Mouse (Mus musculus) forebrain, embryonic 12.5 days (tissue): ENCODE measurements around the gene Arhgap6. TPM values are rescaled to one million over a fixed set of nuclear protein-coding genes. Genes with fewer than 3 reads are reported as not detected.
A peak's percentile ranks its signal among the peaks of the same experiment; 100 is the strongest.
"Not testable (repeated sequence)": the region's sequence is repeated elsewhere in the genome, so short reads cannot be mapped to it uniquely, and the experiment has no call there.

Source experiments
- ATAC-seq: fragments of 200-750 bp; cut with Nextera tagmentation; 2 replicates; pipeline ENCODE4 v1.8.0; 2017; ENCODE audit warnings: moderate TSS enrichment; ENCODE audit not compliant: low FRiP score
- H3K27ac ChIP-seq: fragments of 300-500 bp; sonication (generic); 2 replicates; pipeline ENCODE4 v1.5.1; 2016; ENCODE audit warnings: mild to moderate bottlenecking
- H3K27me3 ChIP-seq: fragments of 300-500 bp; sonication (generic); 2 replicates; pipeline ENCODE4 v1.6.1; 2016; ENCODE audit warnings: mild to moderate bottlenecking
- H3K36me3 ChIP-seq: fragments of 300-500 bp; sonication (generic); replicated peaks from 2 replicates; pipeline ENCODE4 v1.6.1; 2016; ENCODE audit warnings: mild to moderate bottlenecking
- H3K4me1 ChIP-seq: fragments of 300-500 bp; sonication (generic); 2 replicates; pipeline ENCODE4 v1.6.1; 2016
- H3K4me2 ChIP-seq: fragments of 300-500 bp; sonication (generic); 2 replicates; pipeline ENCODE4 v1.6.1; 2016; ENCODE audit warnings: mild to moderate bottlenecking, moderate library complexity
- H3K4me3 ChIP-seq: fragments of 300-500 bp; sonication (generic); replicated peaks from 2 replicates; pipeline ENCODE4 v1.5.1; 2016; ENCODE audit warnings: mild to moderate bottlenecking
- H3K9ac ChIP-seq: fragments of 300-500 bp; sonication (generic); 2 replicates; pipeline ENCODE4 v1.6.1; 2016; ENCODE audit warnings: mild to moderate bottlenecking
- H3K9me3 ChIP-seq: fragments of 300-500 bp; sonication (generic); 2 replicates; pipeline ENCODE4 v1.6.1; 2016
- WGBS: fragments of 180-500 bp; shearing (Covaris S2); methylation state at CpG from one replicate; pipeline ENCODE4 v1.1.7; 2016; 5-methylcytosine and 5-hydroxymethylcytosine counted together
- polyA plus RNA-seq: library from polyadenylated mRNA; unstranded; fragments of >200 nt; fragmentation: Nextera tagmentation; extraction: Ambion mirVana; gene quantifications from 2 replicates; pipeline ENCODE4 v1.2.1, GENCODE M21; 2016

Arhgap6 gene
- polyA plus RNA-seq, 1 experiment from 2014 or later: 0.73 TPM

DNA sequence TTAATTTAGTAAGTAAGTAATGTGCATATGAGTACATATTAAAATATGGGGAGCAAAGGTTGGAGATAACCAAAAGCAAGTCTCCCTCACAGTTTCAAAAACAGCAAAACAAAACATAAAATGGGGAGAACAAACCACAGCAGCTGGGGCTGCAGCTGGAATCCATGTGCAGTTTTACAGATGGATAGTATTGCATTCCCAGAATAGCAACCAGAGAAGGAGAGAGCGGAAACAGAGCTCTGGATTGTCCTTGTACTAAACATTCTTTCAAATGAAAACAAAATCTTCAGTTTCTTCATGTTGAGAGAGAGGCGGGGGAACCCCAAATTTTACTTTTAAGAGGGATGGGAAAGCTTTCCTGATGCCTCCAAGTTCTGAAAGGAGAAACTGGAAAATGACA lies 467.3 kb downstream of the Arhgap6 start:
- ATAC-seq: no peak
- Histone ChIP-seq H3K9me3 (no peaks in the 10 kb centered on the region), H3K27ac (no peak overlapping the region), H3K27me3 (peaks cover 10% of the 10 kb centered on the region; the same call in 1 of the 2 replicates), H3K36me3 (no peaks in the 10 kb centered on the region), H3K9ac (no peak overlapping the region), H3K4me1 (no peaks in the 10 kb centered on the region), H3K4me3 (no peak overlapping the region), H3K4me2 (no peak overlapping the region)
- WGBS: 80% methylated on average over 2 of the region's 2 CpGs

DNA sequence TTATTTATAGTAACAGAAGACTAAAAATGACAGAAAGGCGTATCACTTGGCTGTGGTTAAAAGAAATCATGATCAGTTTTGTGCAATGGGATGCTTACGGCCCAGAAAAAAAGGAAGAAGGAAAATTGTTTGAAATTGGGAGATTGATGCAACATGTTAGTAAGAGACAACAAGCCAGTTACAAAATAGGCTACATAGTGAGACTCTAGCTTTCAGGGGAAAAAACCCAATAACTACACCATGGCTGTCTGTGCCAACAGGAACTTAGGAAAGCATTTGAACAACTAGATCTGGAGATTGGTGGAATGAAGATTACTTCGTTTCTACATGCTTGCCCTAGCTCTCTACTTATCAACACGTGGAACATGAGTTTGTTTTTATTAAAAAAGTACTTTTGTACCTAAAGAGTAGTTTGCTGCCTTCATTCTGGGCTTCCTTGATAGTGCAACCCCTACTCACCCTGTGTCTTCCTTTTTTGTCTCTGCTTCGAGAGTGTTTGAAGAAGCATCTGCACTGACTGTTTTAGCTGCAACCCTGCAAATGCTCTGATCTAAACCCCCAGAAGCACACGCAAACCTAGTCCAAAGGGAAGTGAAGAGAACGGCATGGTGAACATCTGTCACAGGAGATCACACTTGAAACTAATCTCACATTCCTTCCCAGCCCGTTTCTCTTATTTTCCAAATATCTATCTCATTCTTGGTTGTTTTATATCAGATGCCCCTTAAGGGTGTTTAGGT lies 468.7 kb downstream of the Arhgap6 start:
- Histone ChIP-seq H3K9me3 (no peaks in the 10 kb centered on the region), H3K36me3 (no peaks in the 10 kb centered on the region), H3K27ac (no peak overlapping the region), H3K9ac (no peak overlapping the region), H3K4me1 (no peaks in the 10 kb centered on the region), H3K4me3 (no peak overlapping the region), H3K4me2 (no peak overlapping the region), H3K27me3 (peaks cover 6% of the 10 kb centered on the region; the same call in 1 of the 2 replicates)
- no peak for ATAC-seq
- WGBS: 75% methylated on average over 8 of the region's 8 CpGs

DNA sequence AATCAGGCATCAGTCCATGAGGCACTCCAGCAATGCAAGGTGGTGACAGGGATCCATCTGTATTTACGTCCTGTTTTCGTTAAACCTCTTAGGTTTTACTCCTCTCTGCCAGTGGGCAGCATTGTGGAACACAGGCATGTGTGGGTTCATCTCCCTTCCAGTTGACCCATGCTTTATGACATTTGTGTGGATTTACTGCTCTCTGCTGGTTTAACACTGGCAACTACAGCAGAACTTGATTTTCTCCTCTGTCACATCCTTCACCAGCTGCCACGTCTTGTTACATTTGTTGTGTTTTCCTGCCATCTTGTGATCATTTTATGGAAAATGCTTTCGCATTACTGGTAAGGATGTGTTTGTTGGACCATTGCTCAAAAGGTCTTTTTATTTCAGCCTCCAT lies 504.7 kb downstream of the Arhgap6 start:
- Histone ChIP-seq H3K4me3 (no peak overlapping the region), H3K36me3 (no peaks in the 10 kb centered on the region), H3K9me3 (no peaks in the 10 kb centered on the region), H3K4me1 (no peaks in the 10 kb centered on the region), H3K27ac (no peak overlapping the region), H3K27me3 (peaks cover 14% of the 10 kb centered on the region; the same call in 1 of the 2 replicates), H3K4me2 (no peak overlapping the region), H3K9ac (no peak overlapping the region)
- 84% methylated on average over 4 of the region's 4 CpGs for WGBS
- no peak for ATAC-seq

DNA sequence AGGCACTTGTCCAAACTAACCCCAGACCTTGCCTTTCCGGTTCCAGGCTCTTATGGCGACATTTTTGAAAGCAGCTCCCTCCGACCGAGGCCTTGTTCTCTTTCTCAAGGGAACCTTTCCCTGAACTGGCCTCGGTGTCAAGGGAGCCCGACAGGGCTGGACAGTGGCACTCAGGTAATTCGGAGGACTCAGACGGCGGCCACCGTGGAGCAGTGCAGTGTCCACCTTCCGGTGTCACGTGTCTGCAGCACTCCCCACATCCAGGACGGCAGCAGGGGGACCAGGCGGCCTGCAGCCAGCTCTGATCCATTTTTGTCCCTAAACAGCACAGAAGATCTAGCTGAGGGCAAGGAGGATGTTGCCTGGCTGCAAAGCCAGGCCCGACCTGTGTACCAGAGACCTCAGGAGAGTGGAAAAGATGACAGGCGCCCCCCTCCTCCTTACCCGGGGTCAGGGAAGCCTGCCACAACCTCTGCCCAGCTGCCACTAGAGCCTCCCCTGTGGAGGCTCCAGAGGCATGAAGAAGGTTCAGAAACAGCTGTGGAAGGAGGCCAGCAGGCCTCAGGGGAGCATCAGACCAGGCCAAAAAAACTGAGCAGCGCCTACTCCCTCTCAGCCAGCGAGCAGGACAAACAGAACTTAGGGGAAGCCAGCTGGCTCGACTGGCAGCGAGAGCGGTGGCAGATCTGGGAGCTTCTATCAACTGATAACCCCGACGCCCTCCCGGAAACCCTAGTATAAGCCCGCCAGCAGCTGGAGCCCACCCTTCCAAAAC lies 507.6 kb downstream of the Arhgap6 start:
- Histone ChIP-seq H3K9ac (no peak overlapping the region), H3K27me3 (peaks cover 14% of the 10 kb centered on the region; the same call in 1 of the 2 replicates), H3K4me2 (no peak overlapping the region), H3K36me3 (no peaks in the 10 kb centered on the region), H3K9me3 (no peaks in the 10 kb centered on the region), H3K4me3 (no peak overlapping the region), H3K27ac (no peak overlapping the region), H3K4me1 (no peaks in the 10 kb centered on the region)
- 75% methylated on average over 26 of the region's 26 CpGs for WGBS
- no peak for ATAC-seq

DNA sequence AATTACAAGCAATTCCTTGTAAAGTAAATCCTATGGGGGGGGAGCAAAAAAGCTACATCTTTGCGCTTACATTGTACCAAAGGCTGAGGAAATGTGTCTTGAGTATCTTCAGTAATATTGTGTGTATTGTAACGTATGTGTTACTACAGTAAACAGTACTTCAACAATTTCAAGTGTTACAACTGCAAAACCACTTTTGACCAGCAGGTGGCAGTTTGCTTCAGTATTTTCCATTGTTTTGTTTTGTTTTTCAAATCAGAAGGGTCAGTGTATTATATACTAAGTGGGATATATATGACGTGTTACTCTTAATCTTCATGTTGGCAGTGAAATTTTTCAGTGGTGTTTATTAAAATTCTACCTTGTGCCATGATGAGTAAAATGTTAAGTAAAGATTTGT lies 509.0 kb downstream of the Arhgap6 start:
- H3K9me3 ChIP-seq: no peaks in the 10 kb centered on the region
- no peaks in the 10 kb centered on the region for H3K36me3 ChIP-seq
- H3K4me2 ChIP-seq: no peak overlapping the region
- H3K9ac ChIP-seq: no peak overlapping the region
- no peaks in the 10 kb centered on the region for H3K4me1 ChIP-seq
- ATAC-seq: no peak
- WGBS: 45% methylated on average over 3 of the region's 3 CpGs
- H3K27ac ChIP-seq: no peak overlapping the region
- no peak overlapping the region for H3K4me3 ChIP-seq
- peaks cover 14% of the 10 kb centered on the region; the same call in 1 of the 2 replicates for H3K27me3 ChIP-seq

- no peaks in the 10 kb centered on the region for H3K9me3 ChIP-seq
- no peaks in the 10 kb centered on the region; the same call in 1 of the 2 replicates for H3K36me3 ChIP-seq
- no peaks in the 10 kb centered on the region for H3K4me1 ChIP-seq
- no peak for ATAC-seq
- H3K27me3 ChIP-seq: no peaks in the 10 kb centered on the region
- WGBS: 91% methylated on average over 3 of the region's 3 CpGs
- no peak overlapping the region for H3K27ac ChIP-seq
- H3K4me2 ChIP-seq: no peak overlapping the region
- no peak overlapping the region for H3K9ac ChIP-seq
- no peak overlapping the region for H3K4me3 ChIP-seq
Observed at GRCm38 (mm10) chrX:169308559-169308958, 513.7 kb downstream of the Arhgap6 start.

DNA sequence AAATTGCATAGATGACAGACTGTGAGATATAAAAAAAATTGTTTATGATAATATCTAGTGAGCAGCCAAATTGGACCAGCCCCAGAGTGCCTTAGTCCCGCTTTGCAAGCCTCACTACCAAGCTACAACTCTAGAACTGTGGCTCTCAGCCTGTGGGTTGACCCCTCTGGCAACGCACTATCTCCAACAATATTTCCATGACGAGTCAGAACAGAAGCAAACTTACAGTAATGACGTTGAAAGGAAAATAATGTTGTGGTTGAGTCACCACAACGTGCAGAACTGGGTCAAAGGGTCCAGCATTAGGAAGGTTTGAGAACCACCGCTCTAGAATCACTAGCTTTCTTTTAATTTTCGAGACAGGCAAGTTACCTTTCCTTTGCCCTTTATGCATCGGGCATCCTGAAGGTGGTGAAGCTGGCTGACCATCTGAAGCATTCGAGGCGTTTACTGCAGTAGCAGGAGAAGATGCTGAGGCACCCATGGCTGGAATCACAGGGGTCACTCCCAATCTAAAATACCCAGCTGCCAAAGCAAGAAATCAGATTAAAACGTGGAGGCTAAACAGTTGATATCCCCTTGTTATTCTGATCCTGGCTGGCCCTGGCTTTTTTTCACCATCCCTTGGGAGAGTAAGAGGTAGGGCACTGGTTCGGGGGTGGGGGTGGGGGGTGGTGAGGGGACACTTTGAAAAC lies 524.3 kb downstream of the Arhgap6 start:
- no peaks in the 10 kb centered on the region for H3K27me3 ChIP-seq
- 61% methylated on average over 12 of the region's 12 CpGs for WGBS
- H3K9ac ChIP-seq: peak overlapping the region; percentile 62; the same call in 1 of the 2 replicates
- peaks cover 6% of the 10 kb centered on the region; the same call in 1 of the 2 replicates for H3K4me1 ChIP-seq
- H3K4me3 ChIP-seq: peak overlapping the region; percentile 58
- no peaks in the 10 kb centered on the region for H3K9me3 ChIP-seq
- no peak for ATAC-seq
- H3K4me2 ChIP-seq: peak overlapping the region; percentile 51
- no peaks in the 10 kb centered on the region for H3K36me3 ChIP-seq
- H3K27ac ChIP-seq: no peak overlapping the region

DNA sequence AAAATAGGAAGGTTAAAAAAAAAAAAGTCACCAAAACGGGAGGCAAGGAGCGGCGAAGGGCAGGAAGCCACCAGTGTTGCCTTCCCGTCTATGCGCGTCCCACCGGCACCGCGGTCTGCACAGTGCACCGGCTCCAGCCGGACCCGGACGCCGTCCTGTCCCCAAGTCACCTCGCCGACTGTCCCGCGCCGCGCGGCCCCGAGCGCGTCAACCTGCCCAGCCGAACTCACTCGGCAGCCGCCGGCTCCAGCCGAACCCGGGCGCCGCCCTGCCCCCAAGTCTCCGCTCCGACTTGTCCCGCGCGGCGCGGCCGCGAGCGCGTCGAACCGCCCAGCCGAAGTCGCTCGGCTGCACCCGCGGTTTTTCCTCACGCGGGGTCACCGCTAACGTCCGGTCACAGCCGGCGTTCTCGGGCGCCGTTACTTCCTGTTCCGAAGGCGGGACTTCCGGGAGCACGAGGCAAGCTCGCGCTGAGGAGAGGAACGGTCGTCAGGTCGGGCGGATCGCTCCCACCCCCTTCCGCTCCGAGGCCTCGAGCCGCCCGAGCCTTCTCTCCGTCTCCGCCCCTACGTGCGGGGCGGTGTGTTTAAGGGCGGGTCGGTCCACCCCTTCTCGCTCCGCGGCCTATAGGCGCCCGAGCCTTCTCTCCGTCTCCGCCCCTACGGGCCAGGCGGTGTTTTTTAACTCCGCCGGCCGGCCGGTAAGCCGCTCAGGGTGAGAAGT lies 525.2 kb downstream of the Arhgap6 start, which contains the start of gene Hccs:
Hccs (minus strand) TSS at position 428 of the 723 bp plus-strand sequence.
- Histone ChIP-seq H3K9ac (peak within 1 kb of the TSS; percentile 62), H3K9me3 (no peaks in the 10 kb centered on the region), H3K4me1 (peaks cover 6% of the 10 kb centered on the region; the same call in 1 of the 2 replicates), H3K36me3 (no peaks in the 10 kb centered on the region), H3K27me3 (0 out of 2 replicates have a peak, but pooled peaks cover under 1% of the 10 kb centered on the region), H3K4me2 (peak within 1 kb of the TSS; percentile 51), H3K27ac (peak within 1 kb of the TSS; percentile 83), H3K4me3 (peak within 1 kb of the TSS; percentile 58)
- WGBS: 24% methylated on average over 82 of the region's 97 CpGs
- ATAC-seq: peak; percentile 99

GRCm38 (mm10) chrX:169320668-169321005 lies 525.7 kb downstream of the Arhgap6 start:
- H3K9me3 ChIP-seq, H3K9ac ChIP-seq, H3K36me3 ChIP-seq, ATAC-seq, H3K4me1 ChIP-seq, H3K27me3 ChIP-seq: not testable (repeated sequence)
- Histone ChIP-seq H3K4me3 (peak overlapping the region; percentile 58), H3K27ac (peak overlapping the region; percentile 83; the same call in 1 of the 2 replicates), H3K4me2 (peak overlapping the region; percentile 40)
- WGBS: 30% methylated on average over 15 of the region's 15 CpGs

- 0 out of 2 replicates have a peak, but pooled peaks cover 4% of the 10 kb centered on the region for H3K27me3 ChIP-seq
Observed at GRCm38 (mm10) chrX:169325929-169326595, 531.2 kb downstream of the Arhgap6 start.

GRCm38 (mm10) chrX:169332264-169332663 lies 537.4 kb downstream of the Arhgap6 start:
- Histone ChIP-seq H3K27ac (no peak overlapping the region), H3K4me3 (no peak overlapping the region), H3K27me3 (peaks cover 13% of the 10 kb centered on the region; the same call in 1 of the 2 replicates), H3K36me3 (no peaks in the 10 kb centered on the region), H3K4me2 (no peak overlapping the region), H3K9ac (no peak overlapping the region), H3K9me3 (no peaks in the 10 kb centered on the region), H3K4me1 (no peaks in the 10 kb centered on the region)
- WGBS: 42% methylated on average over 3 of the region's 3 CpGs
- ATAC-seq: no peak

More at GRCm38 (mm10) chrX:169325929-169326595, 531.2 kb downstream of the Arhgap6 start:
- Histone ChIP-seq H3K27ac (no peak overlapping the region), H3K4me1 (no peaks in the 10 kb centered on the region), H3K4me2 (no peak overlapping the region), H3K9ac (no peak overlapping the region), H3K36me3 (no peaks in the 10 kb centered on the region), H3K4me3 (no peak overlapping the region), H3K9me3 (no peaks in the 10 kb centered on the region)
- WGBS: 82% methylated on average over 3 of the region's 3 CpGs
- ATAC-seq: no peak
